Mouse (Mus musculus) megakaryocyte, embryonic 14.5 days (primary cell): ENCODE results near the gene Kcnj6. TPM values are rescaled to one million over a fixed set of nuclear protein-coding genes. Genes with fewer than 3 reads are reported as not detected.

Experiments used
- H3K27me3 ChIP-seq: replicated peaks from 2 replicates; pipeline ENCODE3; 2012; ENCODE audit warnings: inconsistent platforms
- H3K36me3 ChIP-seq: replicated peaks from 2 replicates; pipeline ENCODE3; 2012; ENCODE audit warnings: low read length, inconsistent platforms, mixed read lengths
- H3K4me1 ChIP-seq: 2 replicates; pipeline ENCODE4 v1.6.1; 2012; ENCODE audit warnings: inconsistent platforms
- H3K4me3 ChIP-seq: replicated peaks from 2 replicates; pipeline ENCODE3; 2012; ENCODE audit warnings: moderate library complexity, mild to moderate bottlenecking, inconsistent platforms
- H3K9me3 ChIP-seq: 2 replicates; pipeline ENCODE4 v1.6.1; 2012; ENCODE audit warnings: inconsistent platforms
- FLI1 ChIP-seq: IDR thresholded peaks from 2 replicates; pipeline ENCODE4 v1.6.1; 2012; ENCODE audit warnings: low read length, inconsistent platforms, mixed read lengths
- GATA1 ChIP-seq: IDR thresholded peaks from 3 replicates; pipeline ENCODE4 v1.6.1; 2012; ENCODE audit warnings: mixed read lengths, low read length, inconsistent platforms, borderline replicate concordance
- polyA plus RNA-seq: library from polyadenylated mRNA; stranded (reverse); fragments of >175 nt; gene quantifications from 2 replicates; pipeline ENCODE4 v1.2.3, GENCODE M21; 2012; ENCODE audit warnings: low replicate concordance; ENCODE audit not compliant: insufficient read depth

Kcnj6 gene
- polyA plus RNA-seq, 1 experiment, result not detected

DNA sequence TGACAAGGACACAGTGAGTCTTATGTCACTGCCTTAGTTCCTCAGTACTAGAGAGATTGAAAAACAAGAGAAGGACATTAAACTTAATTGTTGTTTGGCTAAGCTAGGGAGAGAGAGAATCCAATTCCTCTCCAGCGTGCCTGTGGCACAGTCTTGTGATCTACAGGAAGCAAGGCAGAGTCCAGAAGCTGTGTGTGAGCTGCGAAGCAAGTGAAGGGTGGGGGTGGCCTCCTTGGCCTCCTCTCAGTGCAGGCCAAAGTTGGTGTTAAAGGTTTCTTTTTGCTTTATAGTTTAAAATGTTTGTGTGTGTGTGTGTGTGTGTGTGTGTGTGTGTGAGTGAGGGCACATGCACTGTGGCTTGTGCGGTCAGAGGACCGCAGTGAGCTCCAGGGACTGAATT is 295.5 kb downstream of the Kcnj6 start:
- peaks cover 20% of the 10 kb centered on the region for H3K9me3 ChIP-seq
- H3K4me1 ChIP-seq, result peaks cover 35% of the 10 kb centered on the region
- H3K4me3 ChIP-seq, result no peak overlapping the region
- H3K36me3 ChIP-seq, result no peaks in the 10 kb centered on the region
- H3K27me3 ChIP-seq, result peaks cover 31% of the 10 kb centered on the region
- TF ChIP-seq GATA1, result no peak
- TF ChIP-seq FLI1, result no peak

DNA sequence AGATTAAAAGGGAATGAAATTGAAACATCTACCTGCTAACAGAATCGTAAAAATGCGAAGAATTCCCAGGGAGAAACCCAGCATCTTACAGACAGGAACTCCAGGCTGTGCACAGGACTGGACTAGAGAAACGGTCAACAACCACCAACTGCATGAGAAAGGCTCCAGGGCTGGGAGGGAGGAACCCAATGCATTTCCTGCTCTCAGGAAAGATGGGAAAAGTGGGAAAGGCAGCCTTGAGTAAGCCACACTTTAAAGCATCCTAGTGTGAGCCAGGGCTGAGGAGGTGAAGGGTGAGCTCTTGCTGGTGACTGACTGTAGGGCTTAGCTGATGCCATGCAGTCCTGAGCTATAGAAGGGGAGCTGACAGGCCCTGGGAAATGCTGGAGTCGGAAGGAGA is 296.4 kb downstream of the Kcnj6 start:
- Histone ChIP-seq H3K4me1 (peaks cover 42% of the 10 kb centered on the region), H3K36me3 (peaks cover 7% of the 10 kb centered on the region), H3K27me3 (peaks cover 26% of the 10 kb centered on the region), H3K4me3 (no peak overlapping the region), H3K9me3 (peaks cover 20% of the 10 kb centered on the region)
- TF ChIP-seq GATA1 (no peak), FLI1 (no peak)
